13 mouse cellular contexts compared by ENCODE assay signal in genomic region chr9:23268609-23269008, GRCm38 (mm10). TPM values are rescaled to one million over a fixed set of nuclear protein-coding genes. Genes with fewer than 3 reads are reported as not detected.
DNase-seq lines count a peak whose midpoint lies in the region; ATAC-seq and TF ChIP-seq lines count a peak whose summit lies in the region.
"Had no signal": no experiment of that assay in that cellular context is flagged by ENCODE, and none has a peak within 500 bp of the region (broad histone marks: within the 10 kb centered on the region; RNA-seq: fewer than 3 reads in every experiment).

No protein-coding gene starts in this region.

- WGBS in kidney, adult 2 months = 30% methylated on average over 7 of the region's 7 CpGs
- 46% methylated on average over 7 of the region's 7 CpGs for WGBS in stomach, postnatal 0 days

- H3K4me1 ChIP-seq in kidney, adult 2 months (ENCODE audit: control insufficient read depth, insufficient read depth, low read length) = no peaks in the 10 kb centered on the region
- no peaks in the 10 kb centered on the region for H3K4me1 ChIP-seq in stomach, postnatal 0 days (replicated peaks; ENCODE audit: control insufficient read depth, insufficient read depth)
- H3K4me1 ChIP-seq: liver, embryonic 15.5 days had no signal

- no peak overlapping the region for H3K9ac ChIP-seq in stomach, postnatal 0 days (ENCODE audit: low read length)
- H3K9ac ChIP-seq: liver, embryonic 15.5 days had no signal

- no peaks in the 10 kb centered on the region; the same call in 1 of the 2 replicates for H3K27me3 ChIP-seq in kidney, adult 2 months (replicated peaks; ENCODE audit: control insufficient read depth, insufficient read depth, low read length)
- no peaks in the 10 kb centered on the region for H3K27me3 ChIP-seq in stomach, postnatal 0 days (ENCODE audit: control insufficient read depth, insufficient read depth, low read length)
- H3K27me3 ChIP-seq: liver, embryonic 15.5 days had no signal

- no peak overlapping the region for H3K27ac ChIP-seq in kidney, adult 2 months (ENCODE audit: insufficient read depth, low read depth, low read length)
- H3K27ac ChIP-seq in stomach, postnatal 0 days (replicated peaks) = no peak overlapping the region
- H3K27ac ChIP-seq: liver, embryonic 15.5 days had no signal

- no peak overlapping the region for H3K4me2 ChIP-seq in stomach, postnatal 0 days (replicated peaks; ENCODE audit: low read depth)
- H3K4me2 ChIP-seq: liver, embryonic 15.5 days had no signal

- DNase-seq in frontal cortex, postnatal 10 days (ENCODE audit: low spot score in 2 of 2) = no peak
- peak; percentile 4 for DNase-seq in kidney, adult 2 months
- no peak for DNase-seq in kidney, adult 8-10 months
- peak; percentile 12 for DNase-seq in retina, postnatal 1 day
- DNase-seq in retina, embryonic 14.5 days (ENCODE audit: low spot score) = no peak
- no peak for DNase-seq in stomach, postnatal 0 days (ENCODE audit: low spot score)
- DNase-seq in layer of hippocampus, postnatal 10 days (ENCODE audit: low spot score in 2 of 2) = no peak
- DNase-seq: adrenal gland, adult 2 months; kidney, postnatal 25 days; lung, postnatal 4 days had no signal

- no peaks in the 10 kb centered on the region for H3K36me3 ChIP-seq in kidney, adult 2 months (ENCODE audit: control insufficient read depth, insufficient read depth, low read length)
- no peaks in the 10 kb centered on the region for H3K36me3 ChIP-seq in stomach, postnatal 0 days (ENCODE audit: control insufficient read depth, insufficient read depth, low read length)
- H3K36me3 ChIP-seq: liver, embryonic 15.5 days had no signal

- no peaks in the 10 kb centered on the region for H3K9me3 ChIP-seq in stomach, postnatal 0 days (ENCODE audit: control insufficient read depth, low read length)
- H3K9me3 ChIP-seq: liver, embryonic 15.5 days had no signal

- ATAC-seq in frontal cortex, adult (ENCODE audit: low TSS enrichment) = peak; percentile 98
- ATAC-seq in stomach, postnatal 0 days (ENCODE audit: low FRiP score, low TSS enrichment) = peak; percentile 38; the same call in 1 of the 2 replicates

- TF ChIP-seq POLR2A in kidney, adult 2 months (IDR thresholded peaks at IDR 0.05; ENCODE audit: low read depth, low read length) = no peak

- TF ChIP-seq EP300 in stomach, postnatal 0 days (optimal IDR thresholded peaks at IDR 0.05) = no peak

- H3K4me3 ChIP-seq in kidney, adult 2 months (ENCODE audit: insufficient read depth, low read depth, low read length) = no peak overlapping the region
- no peak overlapping the region for H3K4me3 ChIP-seq in stomach, postnatal 0 days (ENCODE audit: low read depth, low read length)
- H3K4me3 ChIP-seq: liver, embryonic 15.5 days had no signal

- TF ChIP-seq CTCF in kidney, adult 2 months (conservative IDR thresholded peaks at IDR 0.05; ENCODE audit: insufficient read depth, insufficient read length, low read depth, low read length) = no peak
- no peak for TF ChIP-seq CTCF in stomach, postnatal 0 days (IDR thresholded peaks at IDR 0.05; ENCODE audit: low read depth)

RNA-seq across cellular contexts. Expression of gene Bmper, which starts 45.7 kb away (rescaled TPM):
- polyA plus RNA-seq in kidney, adult 2 months (2012; rRNA removed) = 0.27 and 0.30 TPM in 2 replicates
- polyA plus RNA-seq in stomach, postnatal 0 days (2015; fragmentation: Nextera tagmentation; extraction: Ambion mirVana) = 2.8 and 4.0 TPM in 2 replicates
- total RNA-seq in layer of hippocampus, postnatal 10 days (2021) = 10 to 100 TPM in 1 of 2 experiments, 1 to 10 TPM in 1; 7.9 to 10.1 TPM
- total RNA-seq: hematopoietic stem cell, adult 5-6 weeks had no signal

Comparison
In these comparisons a context has a peak if more than half of its experiments do, and no peak if none do; other contexts are left out.
1. DNase-seq: peak in kidney, adult 2 months (single experiment) and retina, postnatal 1 day (single experiment); none in frontal cortex, postnatal 10 days (0 of 2), kidney, adult 8-10 months (0 of 2), retina, embryonic 14.5 days (single experiment), stomach, postnatal 0 days (single experiment) and layer of hippocampus, postnatal 10 days (0 of 2).